Mouse (Mus musculus) forebrain, embryonic 14.5 days (tissue): ENCODE data around the gene Btbd10. TPM values are rescaled to one million over a fixed set of nuclear protein-coding genes. Genes with fewer than 3 reads are reported as not detected.

Source experiments
- ATAC-seq: fragments of 200-750 bp; cut with Nextera tagmentation; 2 replicates; pipeline ENCODE4 v1.8.0; 2017; ENCODE audit warnings: mild to moderate bottlenecking, moderate library complexity
- DNase-seq: peaks from one replicate; pipeline ENCODE4 v3.0.0-alpha.2; 2015; ENCODE audit warnings: low spot score
- H3K27ac ChIP-seq: fragments of 300-500 bp; sonication (generic); 2 replicates; pipeline ENCODE4 v1.5.1; 2014; ENCODE audit warnings: low read depth, mild to moderate bottlenecking, control low read depth, low read length, moderate library complexity
- H3K27me3 ChIP-seq: fragments of 300-500 bp; sonication (generic); replicated peaks from 2 replicates; pipeline ENCODE4 v1.6.1; 2014; ENCODE audit warnings: low read length, control low read depth, mixed read lengths; ENCODE audit not compliant: control insufficient read depth, insufficient read depth
- H3K36me3 ChIP-seq: fragments of 300-500 bp; sonication (generic); 2 replicates; pipeline ENCODE4 v1.6.1; 2014; ENCODE audit warnings: low read length, control low read depth; ENCODE audit not compliant: control insufficient read depth, insufficient read depth
- H3K4me1 ChIP-seq: fragments of 300-500 bp; sonication (generic); 2 replicates; pipeline ENCODE4 v1.6.1; 2014; ENCODE audit warnings: antibody characterized with exemption, low read length, control low read depth; ENCODE audit not compliant: control insufficient read depth, insufficient read depth
- H3K4me2 ChIP-seq: fragments of 300-500 bp; sonication (generic); 2 replicates; pipeline ENCODE4 v1.6.1; 2014; ENCODE audit warnings: mild to moderate bottlenecking, control low read depth, low read length
- H3K4me3 ChIP-seq: fragments of 300-500 bp; sonication (generic); 2 replicates; pipeline ENCODE4 v1.5.1; 2014; ENCODE audit warnings: low read depth, low read length, control low read depth
- H3K9ac ChIP-seq: fragments of 300-500 bp; sonication (generic); 2 replicates; pipeline ENCODE4 v1.6.1; 2014; ENCODE audit warnings: mild to moderate bottlenecking, low read length, control low read depth, moderate library complexity
- H3K9me3 ChIP-seq: fragments of 300-500 bp; sonication (generic); replicated peaks from 2 replicates; pipeline ENCODE4 v1.6.1; 2016; ENCODE audit warnings: low read length, control low read depth, mixed read lengths; ENCODE audit not compliant: control insufficient read depth
- WGBS: fragments of 180-500 bp; shearing (Covaris S2); extraction: QIAGEN DNeasy Blood & Tissue Kit; methylation state at CpG from one replicate; pipeline ENCODE4 v1.1.7; 2014; 5-methylcytosine and 5-hydroxymethylcytosine counted together
- polyA plus RNA-seq: library from polyadenylated mRNA; unstranded; fragments of >200 nt; fragmentation: Nextera tagmentation; extraction: Ambion mirVana; gene quantifications from 2 replicates; pipeline ENCODE4 v1.2.1, GENCODE M21; 2014

Btbd10 gene
- polyA plus RNA-seq, 1 experiment from 2014 or later: 65.6 TPM

- Histone ChIP-seq H3K4me3 (no peak overlapping the region), H3K9me3 (no peaks in the 10 kb centered on the region), H3K4me2 (no peak overlapping the region), H3K36me3 (peaks cover 16% of the 10 kb centered on the region), H3K27ac (no peak overlapping the region), H3K9ac (no peak overlapping the region), H3K4me1 (no peaks in the 10 kb centered on the region), H3K27me3 (no peaks in the 10 kb centered on the region)
- no peak for DNase-seq
- WGBS: 65% methylated on average over 1 of the region's 1 CpGs
- ATAC-seq: no peak
These were observed 49.1 kb downstream of the Btbd10 start for GRCm38 (mm10) chr7:113320128-113320527.

- 16% methylated on average over 2 of the region's 2 CpGs for WGBS
- ATAC-seq (peak; percentile 61; the same call in 1 of the 2 replicates), DNase-seq (peak; percentile 85)
- peaks cover 5% of the 10 kb centered on the region; the same call in 1 of the 2 replicates for H3K36me3 ChIP-seq
- no peaks in the 10 kb centered on the region for H3K4me1 ChIP-seq
- no peak overlapping the region for H3K4me3 ChIP-seq
- H3K27me3 ChIP-seq: no peaks in the 10 kb centered on the region
- no peaks in the 10 kb centered on the region for H3K9me3 ChIP-seq
- no peak overlapping the region for H3K27ac ChIP-seq
- no peak overlapping the region for H3K4me2 ChIP-seq
- H3K9ac ChIP-seq: no peak overlapping the region
These were observed 57.4 kb downstream of the Btbd10 start for GRCm38 (mm10) chr7:113311784-113312183.

GRCm38 (mm10) chr7:113310136-113310535, 59.1 kb downstream of the Btbd10 start:
- Histone ChIP-seq H3K4me2 (no peak overlapping the region), H3K36me3 (peaks cover 5% of the 10 kb centered on the region; the same call in 1 of the 2 replicates), H3K9ac (no peak overlapping the region), H3K4me1 (no peaks in the 10 kb centered on the region), H3K27ac (no peak overlapping the region), H3K27me3 (no peaks in the 10 kb centered on the region), H3K4me3 (no peak overlapping the region), H3K9me3 (no peaks in the 10 kb centered on the region)
- DNase-seq (no peak), ATAC-seq (no peak)
- WGBS: 70% methylated on average over 3 of the region's 3 CpGs

GRCm38 (mm10) chr7:113297813-113298212, 71.4 kb downstream of the Btbd10 start:
- ATAC-seq: no peak
- Histone ChIP-seq H3K4me2 (no peak overlapping the region), H3K9ac (no peak overlapping the region), H3K9me3 (no peaks in the 10 kb centered on the region), H3K4me3 (no peak overlapping the region), H3K27me3 (no peaks in the 10 kb centered on the region), H3K27ac (no peak overlapping the region), H3K36me3 (peaks cover 11% of the 10 kb centered on the region; the same call in 1 of the 2 replicates), H3K4me1 (peaks cover 9% of the 10 kb centered on the region; the same call in 1 of the 2 replicates)
- 93% methylated on average over 4 of the region's 4 CpGs for WGBS
- DNase-seq: no peak

GRCm38 (mm10) chr7:113295077-113295890, 73.9 kb downstream of the Btbd10 start:
- H3K4me1 ChIP-seq: peaks cover 9% of the 10 kb centered on the region; the same call in 1 of the 2 replicates
- 51% methylated on average over 17 of the region's 17 CpGs for WGBS
- DNase-seq (peak; percentile 46), ATAC-seq (no peak)
- H3K9me3 ChIP-seq: no peaks in the 10 kb centered on the region
- H3K27me3 ChIP-seq: no peaks in the 10 kb centered on the region
- H3K9ac ChIP-seq: no peak overlapping the region
- peaks cover 6% of the 10 kb centered on the region; the same call in 1 of the 2 replicates for H3K36me3 ChIP-seq
- no peak overlapping the region for H3K4me3 ChIP-seq
- no peak overlapping the region; the same call in 1 of the 2 replicates for H3K27ac ChIP-seq
- H3K4me2 ChIP-seq: no peak overlapping the region

- Histone ChIP-seq H3K36me3 (peaks cover 6% of the 10 kb centered on the region; the same call in 1 of the 2 replicates), H3K9me3 (no peaks in the 10 kb centered on the region), H3K27ac (no peak overlapping the region), H3K4me2 (no peak overlapping the region), H3K27me3 (no peaks in the 10 kb centered on the region), H3K4me1 (peaks cover 9% of the 10 kb centered on the region; the same call in 1 of the 2 replicates), H3K4me3 (no peak overlapping the region), H3K9ac (no peak overlapping the region)
- DNase-seq: no peak
- no peak for ATAC-seq
- WGBS: 89% methylated on average over 6 of the region's 6 CpGs
These were observed 74.6 kb downstream of the Btbd10 start for GRCm38 (mm10) chr7:113294598-113294997.

GRCm38 (mm10) chr7:113292193-113292592, 77.0 kb downstream of the Btbd10 start:
- DNase-seq (no peak), ATAC-seq (no peak)
- Histone ChIP-seq H3K36me3 (peaks cover 6% of the 10 kb centered on the region), H3K27ac (no peak overlapping the region), H3K4me2 (no peak overlapping the region), H3K27me3 (no peaks in the 10 kb centered on the region), H3K9ac (no peak overlapping the region), H3K4me1 (peaks cover 9% of the 10 kb centered on the region; the same call in 1 of the 2 replicates), H3K4me3 (no peak overlapping the region), H3K9me3 (no peaks in the 10 kb centered on the region)
- WGBS: 86% methylated on average over 4 of the region's 4 CpGs

- H3K4me2 ChIP-seq: no peak overlapping the region
- no peak overlapping the region for H3K4me3 ChIP-seq
- 72% methylated on average over 5 of the region's 5 CpGs for WGBS
- no peak overlapping the region for H3K27ac ChIP-seq
- H3K27me3 ChIP-seq: no peaks in the 10 kb centered on the region
- H3K9me3 ChIP-seq: no peaks in the 10 kb centered on the region
- H3K9ac ChIP-seq: no peak overlapping the region
- no peak for ATAC-seq
- DNase-seq: no peak
- peaks cover 6% of the 10 kb centered on the region for H3K36me3 ChIP-seq
- peaks cover 9% of the 10 kb centered on the region; the same call in 1 of the 2 replicates for H3K4me1 ChIP-seq
These were observed 77.5 kb downstream of the Btbd10 start for GRCm38 (mm10) chr7:113291741-113292140.

- H3K27ac ChIP-seq: no peak overlapping the region
- H3K4me1 ChIP-seq: no peaks in the 10 kb centered on the region
- H3K4me3 ChIP-seq: no peak overlapping the region
- H3K4me2 ChIP-seq: no peak overlapping the region
- ATAC-seq: no peak
- H3K9ac ChIP-seq: no peak overlapping the region
- DNase-seq: no peak
- H3K27me3 ChIP-seq: no peaks in the 10 kb centered on the region
- peaks cover 6% of the 10 kb centered on the region for H3K36me3 ChIP-seq
- no peaks in the 10 kb centered on the region for H3K9me3 ChIP-seq
- 78% methylated on average over 1 of the region's 1 CpGs for WGBS
These were observed 80.0 kb downstream of the Btbd10 start for GRCm38 (mm10) chr7:113289211-113289610.
